Mouse (Mus musculus) heart, postnatal 10 days (tissue): ENCODE results near the gene Bcdin3d. TPM values are rescaled to one million over a fixed set of nuclear protein-coding genes. Genes with fewer than 3 reads are reported as not detected.

Source experiments
- DNase-seq, 2 experiments: peaks; one replicate each; pipeline ENCODE4 v3.0.0; 2021
- intact Hi-C: fragments of 180-260 bp; cut with DNase I; formaldehyde crosslinking; loops from one replicate; pipeline ENCODE4 v1.15.1; 2025
- total RNA-seq, 2 experiments: library from RNA; stranded (reverse); gene quantifications; 2 replicates each; pipeline ENCODE4 v1.2.3; 2021

Gene Bcdin3d
- total RNA-seq, 2 experiments from 2014 or later: 3.9 to 7.3 TPM

DNA sequence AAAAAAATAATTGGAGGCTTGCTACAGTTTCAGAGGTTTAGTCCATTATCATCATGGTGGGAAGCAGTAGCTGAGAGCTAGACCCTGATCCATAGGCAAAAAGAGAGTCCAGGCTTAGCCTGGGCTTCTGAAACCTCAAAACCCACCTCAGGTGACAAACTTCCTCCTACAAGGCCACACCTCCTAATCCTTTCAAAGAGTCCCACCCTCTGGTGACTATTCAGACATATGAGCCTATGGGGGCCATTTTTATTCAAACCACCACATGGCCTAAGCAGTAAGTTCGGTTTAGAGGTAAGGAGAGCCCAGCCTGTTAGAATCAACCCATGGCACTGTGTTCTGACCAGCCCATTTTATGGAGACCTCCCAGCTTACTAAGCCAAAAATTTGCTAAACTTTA lies 1.3 kb upstream of the Bcdin3d start:
- intact Hi-C loops: no loop called here

DNA sequence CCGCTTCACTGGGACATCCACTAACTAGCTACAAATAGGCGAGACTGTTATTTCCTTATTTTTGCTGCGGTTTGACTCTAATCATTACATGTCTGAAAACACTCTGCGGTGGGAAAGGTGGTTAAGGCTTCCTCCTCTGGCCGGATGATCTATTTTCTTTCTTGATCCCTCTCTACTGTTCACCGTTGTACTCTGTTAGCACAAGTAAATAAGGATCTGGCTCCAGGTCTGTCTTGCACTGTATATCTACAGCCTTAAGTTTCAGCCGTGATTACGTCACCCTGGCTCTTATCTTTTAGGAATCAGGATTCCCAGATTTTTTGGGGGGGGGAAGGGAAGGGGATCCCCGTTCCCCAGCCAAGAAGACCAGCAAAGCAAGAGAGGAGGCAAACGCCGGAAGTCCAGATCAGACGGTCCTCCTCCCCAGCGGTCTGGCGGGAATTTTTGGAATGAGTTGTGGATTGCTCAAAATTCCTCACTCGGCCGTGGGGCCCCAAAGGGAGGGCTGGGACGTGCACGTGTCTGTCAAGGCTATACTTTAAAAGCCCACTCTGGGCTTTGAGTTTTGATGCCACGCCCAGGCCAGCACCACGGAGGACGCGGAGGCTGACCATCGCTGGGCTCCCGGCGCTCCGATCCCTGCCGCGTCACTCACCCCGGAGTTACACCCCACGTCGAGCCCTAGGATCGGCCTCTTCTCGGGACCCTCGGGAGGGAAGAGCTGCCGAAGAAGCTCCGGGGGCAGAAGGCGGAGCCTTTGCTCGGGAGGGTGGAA lies 542 bp downstream of the Bcdin3d start:
- DNase-seq: peak; percentile 75 to 80
- intact Hi-C loops: no loop called here

More for the DNA sequence above, 1.3 kb upstream of the Bcdin3d start:
- DNase-seq: no peak

DNA sequence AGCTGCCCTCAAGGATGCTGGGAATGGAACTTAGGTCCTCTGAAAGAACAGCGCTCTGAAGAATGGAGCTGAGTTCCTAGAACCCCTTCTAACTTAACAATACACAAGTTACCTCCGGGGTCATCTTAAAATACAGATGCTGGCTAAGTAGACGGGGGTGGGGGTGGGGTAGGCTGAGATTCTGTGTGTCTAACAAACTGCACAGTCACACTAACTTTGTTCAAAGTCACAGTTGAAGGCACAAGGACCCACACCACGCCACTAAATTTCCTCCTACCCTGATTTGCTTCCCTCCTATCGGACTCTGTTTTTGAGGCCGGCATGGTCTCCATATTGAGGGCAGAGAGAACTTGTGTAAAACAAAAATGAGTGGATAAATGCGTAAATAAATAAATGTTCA lies 1.6 kb downstream of the Bcdin3d start:
- intact Hi-C loops: no loop called here
- no peak for DNase-seq

DNA sequence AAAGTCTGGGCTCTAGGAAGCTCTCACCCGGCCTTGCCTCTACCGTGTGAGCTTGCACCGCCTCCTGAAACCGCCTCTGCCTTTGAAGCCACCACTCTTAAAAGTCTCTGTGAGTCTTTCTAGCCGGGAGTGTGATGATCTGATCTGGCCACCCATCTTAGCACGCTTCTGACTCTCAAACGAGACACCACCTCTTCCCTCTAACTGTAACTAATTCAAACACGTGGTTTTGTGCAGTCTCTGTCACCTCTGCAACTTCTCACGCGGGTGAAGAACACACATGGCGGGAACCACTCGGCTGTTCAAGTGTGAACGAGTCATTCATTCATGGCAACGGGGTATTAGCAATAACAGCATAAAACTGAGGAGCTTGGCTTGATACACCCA lies 2.9 kb downstream of the Bcdin3d start:
- intact Hi-C loops: no loop called here
- no peak for DNase-seq

DNA sequence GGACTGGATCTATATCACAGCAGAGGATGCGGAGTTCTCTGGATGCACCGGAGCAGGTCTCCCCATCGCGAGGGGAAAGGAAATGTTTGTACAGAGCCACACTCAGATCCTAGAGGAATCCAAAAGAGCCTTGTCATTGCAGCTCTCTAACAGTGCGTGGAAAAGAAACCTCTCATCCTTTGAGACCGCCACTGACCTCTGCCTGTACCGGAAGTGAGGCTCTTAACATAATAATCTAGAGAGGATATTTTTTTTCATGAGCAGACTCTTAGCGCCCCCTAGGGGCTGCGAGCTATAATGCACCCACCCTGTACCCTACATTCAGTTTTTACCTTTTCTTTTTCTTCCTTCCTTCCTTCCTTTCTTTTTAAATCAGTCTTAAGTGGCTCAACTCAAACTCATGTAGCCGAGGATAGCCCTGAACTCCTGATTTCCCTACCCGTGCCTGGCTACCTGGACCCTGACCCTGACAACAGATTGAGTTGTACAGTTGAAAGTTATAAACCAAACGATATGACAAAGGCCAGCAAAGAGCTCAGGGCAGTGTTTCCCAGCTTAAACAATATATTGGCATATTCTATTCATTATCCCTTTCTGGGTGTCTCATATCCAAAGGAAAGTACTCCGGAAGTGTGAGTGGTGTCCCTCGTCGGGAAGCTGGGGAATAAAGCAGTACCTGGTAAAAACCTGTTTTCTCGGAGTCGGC lies 3.4 kb downstream of the Bcdin3d start:
- intact Hi-C loops: no loop called here
- peak; percentile 68 to 81 for DNase-seq

DNA sequence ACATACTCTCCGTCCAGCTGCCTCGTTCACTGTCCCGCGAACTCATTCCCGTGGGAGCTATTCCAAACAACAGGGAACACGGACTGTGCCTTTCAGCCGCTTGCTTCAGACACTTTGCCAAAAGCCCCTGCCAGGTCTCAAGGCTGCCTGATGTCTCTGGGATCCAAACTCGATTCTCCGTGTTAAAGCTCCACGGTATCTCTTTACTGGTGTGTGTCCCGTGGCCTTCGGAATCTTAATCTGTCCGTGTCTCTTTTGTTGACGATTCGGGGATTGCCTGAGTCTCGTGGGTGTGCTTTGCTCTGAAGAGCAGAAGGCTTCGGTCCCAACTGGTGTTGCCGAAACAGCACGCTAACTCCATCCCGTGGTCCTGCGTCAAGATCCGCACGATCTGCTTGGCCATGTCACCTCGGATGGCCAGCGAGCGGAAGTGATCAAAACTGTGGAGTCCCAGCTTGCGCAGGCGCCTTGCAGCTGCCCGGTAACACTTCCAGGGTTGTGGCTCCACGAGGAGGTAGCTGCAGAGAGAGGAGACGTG lies 4.2 kb downstream of the Bcdin3d start:
- intact Hi-C loops: no loop called here
- DNase-seq: peak; percentile 52 to 65

DNA sequence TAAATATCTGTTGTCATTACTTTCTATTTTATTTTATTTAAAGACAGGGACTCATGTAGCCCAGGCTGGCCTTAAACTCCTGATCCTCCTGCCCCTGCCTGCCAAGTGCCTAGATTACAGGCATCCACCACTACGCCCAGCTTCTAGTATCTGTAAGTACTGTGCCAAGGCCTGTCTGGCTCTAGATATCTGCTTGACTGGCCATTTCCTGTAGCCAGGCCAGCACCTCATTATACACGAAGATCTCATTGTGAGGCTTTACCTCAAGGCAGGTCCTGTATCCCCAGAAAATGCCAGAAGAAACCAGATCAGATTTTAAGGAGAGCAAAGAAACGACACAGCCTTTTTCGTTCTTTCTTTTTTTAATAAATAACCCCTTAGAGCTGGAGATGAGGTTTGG lies 4.8 kb downstream of the Bcdin3d start:
- intact Hi-C loops: loop anchor here (1.0 to 5.0 kb wide), 2 partner anchors 53 to 147 kb away; no protein-coding TSS in a partner anchor
- no peak for DNase-seq

DNA sequence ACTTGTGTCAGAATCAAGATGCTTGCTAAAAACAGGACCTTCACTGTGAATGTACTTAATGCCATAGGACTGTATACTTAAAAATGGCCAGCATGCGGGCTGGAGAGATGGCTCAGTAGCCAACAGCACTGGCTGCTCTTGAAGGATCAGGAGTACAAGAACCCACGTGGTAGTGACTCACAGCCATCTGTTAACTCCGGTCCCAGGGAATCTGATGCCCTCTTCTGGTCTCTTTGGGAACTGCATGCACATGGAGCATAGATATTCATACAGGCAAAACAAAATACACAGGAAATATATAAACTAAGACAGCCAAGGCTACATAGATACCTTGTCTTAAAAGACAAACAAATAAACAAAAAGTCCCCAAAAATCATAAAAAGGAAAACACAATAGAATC lies 5.5 kb downstream of the Bcdin3d start:
- intact Hi-C loops: loop anchor here (1.0 to 5.0 kb wide), 2 partner anchors 53 to 147 kb away; no protein-coding TSS in a partner anchor

DNA sequence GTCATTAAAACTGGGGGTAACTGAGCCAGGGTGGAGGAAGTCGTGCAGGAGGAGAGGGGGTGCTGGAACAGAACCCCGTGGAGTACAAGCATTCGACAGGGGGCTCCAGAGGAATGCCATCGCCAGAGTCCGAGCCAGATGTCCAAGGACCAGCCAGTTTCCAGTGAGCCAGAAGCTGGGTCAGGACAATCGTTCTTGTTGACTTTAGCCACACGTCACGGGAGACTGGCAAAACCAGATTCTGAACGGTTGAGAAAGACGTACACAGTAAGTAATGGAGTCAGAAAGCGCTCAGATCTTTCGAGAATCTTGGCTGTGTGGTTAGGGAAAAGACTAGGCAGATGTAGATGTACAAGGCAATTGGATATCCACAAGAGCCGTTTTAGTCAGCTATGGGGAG lies 11.3 kb downstream of the Bcdin3d start:
- intact Hi-C loops: no loop called here
- DNase-seq: no peak

More for the DNA sequence above, 5.5 kb downstream of the Bcdin3d start:
- peak; percentile 88 to 94 for DNase-seq

DNA sequence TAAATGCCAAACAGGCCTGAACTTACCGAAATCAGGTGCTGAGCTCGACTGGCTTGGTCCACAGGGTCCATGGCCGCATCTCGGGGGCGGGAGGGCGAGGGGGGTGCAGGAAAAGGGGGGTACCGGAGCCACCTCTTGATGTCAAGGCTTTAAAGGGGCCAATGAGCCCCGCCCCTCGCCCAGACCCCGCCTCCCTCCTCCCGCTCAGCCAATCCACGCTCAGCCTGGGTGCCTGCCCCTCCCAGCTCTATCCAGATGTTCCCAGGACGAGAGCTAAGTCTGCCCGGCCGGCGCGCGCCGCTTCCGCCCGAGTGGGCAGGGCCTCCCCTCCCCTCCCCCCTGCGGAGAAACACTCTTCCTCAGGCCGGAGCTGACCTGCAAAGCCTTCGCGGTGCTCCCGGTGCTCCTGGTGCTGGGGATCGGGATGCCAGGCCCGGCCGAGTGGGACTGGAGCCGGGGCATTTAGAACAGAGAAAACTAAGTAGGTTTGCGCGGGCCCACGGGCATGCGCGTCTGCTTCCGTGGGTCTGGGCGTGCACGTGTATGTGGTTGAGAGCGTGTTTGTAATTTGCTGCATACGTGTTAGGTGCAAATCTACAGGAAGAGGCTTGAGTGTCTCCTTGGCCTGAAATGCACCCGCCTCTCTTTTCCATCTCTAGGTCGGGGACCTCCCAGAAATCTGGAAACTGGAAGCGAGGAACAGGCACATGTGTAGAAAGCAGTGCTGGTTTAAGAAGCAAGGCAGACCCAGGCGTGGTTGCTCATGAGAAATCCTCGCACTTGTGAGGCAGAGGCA lies 16.7 kb downstream of the Bcdin3d start, which contains the start of gene Nckap5l:
Gene Nckap5l, minus strand, starts transcription at position 143 of the 796 bp plus-strand sequence.
- DNase-seq: peak; percentile 95
- intact Hi-C loops: loop anchor here (2.0 kb wide), 1 partner anchor 37 kb away; no protein-coding TSS in a partner anchor

DNA sequence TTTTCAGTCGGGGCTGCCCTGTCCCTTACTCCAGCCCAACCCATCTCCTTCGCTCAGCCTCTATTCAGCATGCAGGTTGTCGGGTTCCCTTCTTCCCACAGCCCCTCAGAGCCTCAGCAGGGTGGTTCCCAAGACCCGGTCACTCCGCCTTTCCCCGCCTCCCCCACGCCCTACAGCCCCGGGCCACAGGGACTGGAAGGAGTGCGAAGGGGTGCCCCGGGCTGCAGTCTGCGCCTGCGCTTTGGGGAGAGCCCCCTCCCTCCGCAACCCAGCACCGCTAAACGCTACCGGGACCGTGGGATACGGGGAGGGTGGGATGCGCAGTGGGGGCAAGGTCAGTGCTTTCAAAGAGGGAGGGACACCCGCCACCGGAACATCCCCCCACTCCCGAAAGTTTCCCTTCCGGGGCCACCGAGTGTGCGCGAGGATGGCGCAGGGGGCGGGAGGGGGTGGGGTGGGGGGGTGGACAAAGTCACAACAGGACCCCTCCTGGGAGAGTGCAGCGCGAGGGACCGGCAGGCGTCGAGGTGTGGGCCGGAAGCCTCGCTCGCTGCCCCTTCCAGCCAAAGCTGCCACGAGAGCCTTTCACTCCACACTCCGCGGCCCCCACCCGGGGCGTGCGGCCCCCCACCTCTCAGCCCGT lies 17.4 kb downstream of the Bcdin3d start:
- DNase-seq: peak; percentile 79
- intact Hi-C loops: loop anchor here (2.0 kb wide), 1 partner anchor 36 kb away; no protein-coding TSS in a partner anchor

DNA sequence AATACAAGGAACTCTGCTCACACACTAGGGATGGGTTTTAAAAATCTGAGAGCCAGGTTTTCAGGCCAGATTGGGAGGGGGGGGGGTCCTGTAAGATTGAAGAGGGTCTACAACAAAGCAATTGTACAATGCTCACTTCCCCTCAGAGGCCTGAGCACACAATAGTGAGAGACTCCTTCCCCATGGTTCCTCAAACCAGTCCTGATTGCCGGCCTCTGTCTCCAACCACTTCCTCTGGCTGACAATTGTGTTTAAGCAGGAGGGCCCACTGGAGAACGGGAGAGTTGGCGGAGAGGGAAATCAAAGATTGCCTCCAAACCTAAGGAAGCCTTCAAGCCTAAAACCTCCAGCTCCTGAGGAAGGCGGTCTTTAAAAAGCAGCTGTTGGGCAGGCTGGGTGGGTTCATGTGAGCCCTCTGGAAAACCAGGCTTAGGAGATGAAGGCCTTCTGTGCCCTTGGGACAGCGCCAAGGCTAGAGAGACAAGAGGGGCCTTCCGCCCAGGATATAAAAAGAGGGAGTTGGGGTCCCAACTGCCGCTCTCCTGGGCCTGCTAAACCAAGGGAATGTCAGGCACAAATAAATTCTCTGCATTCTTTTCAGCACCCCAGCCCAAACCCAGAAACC lies 18.1 kb downstream of the Bcdin3d start:
- intact Hi-C loops: loop anchor here (2.0 kb wide), 1 partner anchor 36 kb away; no protein-coding TSS in a partner anchor
- peak in 1 of 2 experiments; percentile 50 for DNase-seq

DNA sequence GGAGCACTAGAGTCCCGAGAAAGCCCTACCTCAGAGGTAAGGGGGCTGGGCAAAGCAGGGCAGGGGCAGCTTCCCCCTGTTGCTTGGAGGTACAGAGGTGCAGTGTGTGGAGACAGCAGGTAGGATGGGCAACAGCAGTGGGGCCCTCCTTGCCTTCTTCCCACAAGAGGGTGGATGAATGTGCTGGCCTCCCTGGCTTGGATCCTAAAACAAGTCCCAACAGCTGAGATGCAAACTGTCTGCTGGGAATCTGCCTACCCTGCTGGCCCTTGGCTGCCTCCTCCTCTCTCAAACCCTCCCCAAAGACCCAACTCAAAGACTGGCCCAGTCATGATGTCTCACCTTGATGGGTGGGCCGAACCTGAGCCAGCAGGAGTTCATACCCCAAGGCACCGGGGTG lies 19.1 kb downstream of the Bcdin3d start:
- intact Hi-C loops: no loop called here
- DNase-seq: no peak

DNA sequence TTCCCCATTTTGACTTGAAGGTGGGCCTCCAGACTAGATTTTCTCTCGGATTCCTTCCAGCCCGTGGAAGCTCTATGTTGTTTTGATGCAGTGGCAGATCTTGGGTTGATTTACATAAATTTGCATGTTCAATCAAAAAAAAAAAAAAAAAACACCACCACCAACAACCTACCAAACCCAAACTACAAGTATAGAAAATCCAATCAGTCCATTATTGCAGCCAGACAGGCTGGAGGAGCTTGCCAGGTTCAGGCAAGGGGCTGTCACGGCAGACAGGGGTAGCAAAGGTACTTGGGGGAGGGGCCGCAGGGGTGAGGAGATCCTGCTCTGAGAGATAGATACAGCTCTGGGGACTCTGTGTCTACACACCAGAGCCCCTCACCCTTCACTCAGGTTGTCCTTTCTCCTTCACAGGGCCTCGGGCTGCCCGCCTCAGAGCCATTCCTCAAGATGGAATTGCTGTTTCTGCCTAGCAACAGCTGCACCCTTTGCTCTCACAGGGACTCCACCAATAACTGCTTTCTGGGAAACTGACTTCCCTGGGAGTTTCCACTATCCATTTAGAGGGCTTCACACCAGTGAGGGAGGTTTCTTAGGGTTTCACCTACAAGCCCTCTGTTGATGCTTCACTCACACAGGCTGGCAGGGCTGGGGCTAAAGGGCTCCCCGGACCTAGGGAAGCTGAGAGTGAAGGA lies 19.8 kb downstream of the Bcdin3d start:
- intact Hi-C loops: no loop called here
- no peak for DNase-seq

DNA sequence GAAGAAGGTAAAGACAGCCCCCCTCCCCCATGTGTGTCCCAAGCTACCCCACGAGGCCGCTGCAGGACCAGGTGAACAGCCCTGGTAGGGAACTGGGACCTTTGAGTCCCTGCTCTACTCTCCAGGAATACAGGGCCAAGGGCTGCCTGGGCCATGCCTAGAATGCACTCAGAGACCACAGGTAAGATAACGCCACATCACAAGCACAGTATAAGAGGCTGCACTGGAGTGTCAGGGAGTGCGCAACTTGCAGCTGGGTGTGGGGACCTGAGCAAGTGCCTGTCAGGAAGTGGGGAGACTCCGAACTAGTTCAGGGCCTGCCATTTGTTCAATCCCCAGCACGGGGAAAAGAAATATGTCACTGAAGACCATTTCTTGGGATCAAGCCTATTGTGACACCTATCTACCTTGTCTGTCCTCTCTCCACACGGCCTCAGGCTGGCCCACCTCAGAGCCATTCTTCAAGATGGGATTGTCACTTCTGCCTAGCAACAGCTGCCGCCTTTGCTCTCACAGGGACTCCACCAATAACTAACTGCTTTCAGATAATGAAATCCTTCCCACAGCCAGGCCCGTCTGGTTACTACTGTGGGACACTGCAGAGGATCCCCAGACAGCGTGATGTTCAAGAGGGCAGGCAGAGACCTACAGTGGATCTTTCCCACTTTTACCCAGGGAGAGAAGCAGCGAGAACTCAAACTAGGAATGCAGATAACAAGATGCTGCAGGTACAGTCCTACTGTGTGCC lies 21.2 kb downstream of the Bcdin3d start:
- intact Hi-C loops: no loop called here
- DNase-seq: peak in 1 of 2 experiments; percentile 28

DNA sequence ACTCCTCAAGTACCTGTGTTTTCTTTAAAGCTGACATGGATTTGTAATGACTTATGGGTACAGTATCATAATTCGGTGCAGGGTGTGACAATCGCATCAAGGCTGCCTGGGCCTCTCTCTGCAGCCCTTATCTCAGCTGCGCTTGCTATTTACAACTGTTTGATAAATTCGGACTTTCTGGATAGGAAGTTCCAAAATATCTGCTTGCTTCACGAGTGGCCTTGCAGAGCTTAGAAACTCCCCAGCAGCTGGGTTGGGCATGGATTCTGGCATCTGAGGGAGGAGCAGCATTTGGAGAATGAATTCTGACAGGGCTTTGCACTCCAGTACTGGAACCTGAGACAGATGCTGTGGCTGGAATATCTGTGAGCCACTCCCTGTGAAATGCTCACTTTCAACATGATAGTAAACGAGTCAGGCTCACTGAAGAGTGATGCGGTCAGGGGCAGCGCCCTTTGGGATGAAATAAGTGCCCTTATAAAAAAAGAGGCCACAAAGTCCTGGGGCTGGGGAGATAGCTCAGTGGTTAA lies 24.7 kb downstream of the Bcdin3d start:
- intact Hi-C loops: no loop called here

DNA sequence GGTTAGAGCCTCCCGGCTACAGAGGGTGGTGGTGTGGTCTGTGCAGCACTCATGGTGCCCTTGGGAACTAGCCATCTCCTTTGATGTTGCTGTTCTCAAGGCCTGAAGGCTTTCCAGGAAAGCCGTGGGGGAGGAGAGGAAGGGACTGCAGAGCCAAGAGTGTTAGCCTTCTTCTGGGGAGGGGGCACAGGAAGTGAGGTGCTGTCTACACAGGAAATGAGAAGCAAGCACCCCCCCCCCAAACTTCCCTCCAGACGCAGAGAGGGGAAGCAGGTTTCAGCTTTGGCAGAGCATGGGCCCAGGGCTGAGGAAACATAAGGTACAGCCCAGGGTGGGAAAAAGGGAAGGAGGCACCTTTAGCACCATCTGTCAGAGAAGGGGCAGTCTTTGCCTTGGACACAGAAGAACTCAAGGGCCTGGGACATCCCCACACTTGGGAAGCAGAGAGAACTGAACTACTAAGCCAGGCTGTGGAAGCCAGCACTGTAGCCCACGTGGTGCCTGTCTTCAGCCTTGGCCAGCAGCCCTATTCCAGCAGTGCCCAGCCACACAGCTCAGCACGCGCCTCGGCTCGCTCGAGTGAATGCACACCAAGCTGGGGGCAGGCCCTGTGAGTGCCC lies 25.3 kb downstream of the Bcdin3d start:
- peak; percentile 76 to 82 for DNase-seq

More for the DNA sequence above, 24.7 kb downstream of the Bcdin3d start:
- peak in 1 of 2 experiments; percentile 53 for DNase-seq

More for the DNA sequence above, 25.3 kb downstream of the Bcdin3d start:
- intact Hi-C loops: no loop called here
